Mouse (Mus musculus): ENCODE results near the gene Ets2.

Gene Ets2

GRCm38 (mm10) chr16:95728453-95729435 is 26.9 kb downstream of the Ets2 start:
- intact Hi-C loops (cut with DNase I), result no loop called here

- intact Hi-C loops (cut with DNase I), result no loop called here
Observed at GRCm38 (mm10) chr16:95729775-95730174, 27.9 kb downstream of the Ets2 start.

- intact Hi-C loops (cut with DNase I), result no loop called here
Observed at GRCm38 (mm10) chr16:95734785-95735184, 32.9 kb downstream of the Ets2 start.

GRCm38 (mm10) chr16:95736059-95736458 is 34.2 kb downstream of the Ets2 start:
- intact Hi-C loops (cut with DNase I), result no loop called here

- intact Hi-C loops (cut with DNase I), result no loop called here
Observed at GRCm38 (mm10) chr16:95736470-95736869, 34.6 kb downstream of the Ets2 start.

- intact Hi-C loops (cut with DNase I), result no loop called here
Observed at GRCm38 (mm10) chr16:95739522-95739921, 37.6 kb downstream of the Ets2 start.

- intact Hi-C loops (cut with DNase I), result no loop called here
Observed at GRCm38 (mm10) chr16:95741358-95741757, 39.5 kb downstream of the Ets2 start.

- intact Hi-C loops (cut with DNase I), result no loop called here
Observed at GRCm38 (mm10) chr16:95741915-95742739, 40.3 kb downstream of the Ets2 start.

GRCm38 (mm10) chr16:95742740-95743030 is 40.8 kb downstream of the Ets2 start:
- intact Hi-C loops (cut with DNase I), result no loop called here

GRCm38 (mm10) chr16:95743104-95743503 is 41.2 kb downstream of the Ets2 start:
- intact Hi-C loops (cut with DNase I), result no loop called here

GRCm38 (mm10) chr16:95744771-95745170 is 42.9 kb downstream of the Ets2 start:
- intact Hi-C loops (cut with DNase I), result no loop called here

GRCm38 (mm10) chr16:95745685-95746084 is 43.8 kb downstream of the Ets2 start:
- intact Hi-C loops (cut with DNase I), result no loop called here

GRCm38 (mm10) chr16:95746565-95746964 is 44.7 kb downstream of the Ets2 start:
- intact Hi-C loops (cut with DNase I), result no loop called here

GRCm38 (mm10) chr16:95749291-95750103 is 47.6 kb downstream of the Ets2 start:
- intact Hi-C loops (cut with DNase I), result no loop called here

GRCm38 (mm10) chr16:95750211-95750629 is 48.3 kb downstream of the Ets2 start:
- intact Hi-C loops (cut with DNase I), result no loop called here

GRCm38 (mm10) chr16:95752502-95752901 is 50.6 kb downstream of the Ets2 start:
- intact Hi-C loops (cut with DNase I), result no loop called here

- intact Hi-C loops (cut with DNase I), result no loop called here
Observed at GRCm38 (mm10) chr16:95753295-95753694, 51.4 kb downstream of the Ets2 start.

- intact Hi-C loops (cut with DNase I), result loop anchor here (5.0 kb wide), 1 partner anchor 102 kb away; no protein-coding TSS in a partner anchor
Observed at GRCm38 (mm10) chr16:95759151-95759987, 57.5 kb downstream of the Ets2 start.

GRCm38 (mm10) chr16:95759988-95760391 is 58.1 kb downstream of the Ets2 start:
- intact Hi-C loops (cut with DNase I), result loop anchor here (5.0 kb wide), 1 partner anchor 103 kb away; no protein-coding TSS in a partner anchor

GRCm38 (mm10) chr16:95761742-95762141 is 59.9 kb downstream of the Ets2 start:
- intact Hi-C loops (cut with DNase I), result no loop called here

Measured in adrenal gland (tissue).